Mouse (Mus musculus) limb, embryonic 13.5 days (tissue): Measurements from ENCODE around the gene Tstd1. TPM values are rescaled to one million over a fixed set of nuclear protein-coding genes. Genes with fewer than 3 reads are reported as not detected.
A peak's percentile ranks its signal among the peaks of the same experiment; 100 is the strongest.

Experiments
- ATAC-seq: fragments of 200-750 bp; cut with Nextera tagmentation; 2 replicates; pipeline ENCODE4 v1.8.0; 2017; ENCODE audit warnings: low read depth, moderate number of reproducible peaks, moderate TSS enrichment; ENCODE audit not compliant: low FRiP score
- H3K27ac ChIP-seq: fragments of 300-500 bp; sonication (generic); 2 replicates; pipeline ENCODE4 v1.5.1; 2015; ENCODE audit warnings: inconsistent platforms, mild to moderate bottlenecking, moderate library complexity
- H3K27me3 ChIP-seq: fragments of 300-500 bp; sonication (generic); 2 replicates; pipeline ENCODE4 v1.6.1; 2015; ENCODE audit warnings: mild to moderate bottlenecking, inconsistent platforms
- H3K36me3 ChIP-seq: fragments of 300-500 bp; sonication (generic); 2 replicates; pipeline ENCODE4 v1.6.1; 2015; ENCODE audit warnings: inconsistent platforms, mild to moderate bottlenecking, moderate library complexity
- H3K4me1 ChIP-seq: fragments of 300-500 bp; sonication (generic); 2 replicates; pipeline ENCODE4 v1.6.1; 2015; ENCODE audit warnings: inconsistent platforms
- H3K4me2 ChIP-seq: fragments of 300-500 bp; sonication (generic); replicated peaks from 2 replicates; pipeline ENCODE4 v1.6.1; 2015; ENCODE audit warnings: inconsistent platforms, mild to moderate bottlenecking, moderate library complexity
- H3K4me3 ChIP-seq: fragments of 300-500 bp; sonication (generic); 2 replicates; pipeline ENCODE4 v1.5.1; 2015; ENCODE audit warnings: moderate library complexity, mild to moderate bottlenecking, inconsistent platforms
- H3K9ac ChIP-seq: fragments of 300-500 bp; sonication (generic); 2 replicates; pipeline ENCODE4 v1.6.1; 2015; ENCODE audit warnings: mild to moderate bottlenecking, inconsistent platforms
- H3K9me3 ChIP-seq: fragments of 300-500 bp; sonication (generic); 2 replicates; pipeline ENCODE4 v1.6.1; 2016; ENCODE audit warnings: inconsistent platforms
- WGBS: fragments of 180-500 bp; shearing (Covaris S2); methylation state at CpG from one replicate; pipeline ENCODE4 v1.1.7; 2015; 5-methylcytosine and 5-hydroxymethylcytosine counted together
- polyA plus RNA-seq: library from polyadenylated mRNA; unstranded; fragments of >200 nt; fragmentation: Nextera tagmentation; extraction: Ambion mirVana; gene quantifications from 2 replicates; pipeline ENCODE4 v1.2.1, GENCODE M21; 2015

Gene Tstd1
- polyA plus RNA-seq, 1 experiment from 2014 or later: 9.0 TPM

DNA sequence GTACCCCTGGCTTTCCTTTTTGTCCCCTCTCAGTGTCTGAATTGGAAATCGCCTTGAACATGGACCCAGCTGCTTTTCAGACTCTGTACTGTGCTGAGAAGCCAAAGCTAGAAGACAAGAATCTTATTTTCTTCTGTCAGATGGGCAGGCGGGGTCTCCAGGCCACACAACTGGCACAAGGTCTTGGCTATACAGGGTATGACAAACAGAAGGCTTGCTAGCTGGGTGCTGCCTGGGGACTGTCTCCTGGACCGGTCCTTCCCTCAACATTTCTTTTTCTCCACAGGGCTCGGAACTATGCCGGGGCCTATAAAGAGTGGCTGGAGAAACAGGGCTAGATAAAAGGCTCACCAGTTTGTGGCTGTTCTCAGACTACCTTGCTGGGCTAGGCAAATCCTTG lies 1.2 kb downstream of the Tstd1 start:
- no peak overlapping the region for H3K9ac ChIP-seq
- H3K9me3 ChIP-seq: no peaks in the 10 kb centered on the region
- peaks cover 62% of the 10 kb centered on the region for H3K36me3 ChIP-seq
- no peak for ATAC-seq
- 84% methylated on average over 5 of the region's 5 CpGs for WGBS
- no peak overlapping the region for H3K4me2 ChIP-seq
- no peaks in the 10 kb centered on the region for H3K27me3 ChIP-seq
- H3K4me3 ChIP-seq: no peak overlapping the region
- no peak overlapping the region for H3K27ac ChIP-seq
- H3K4me1 ChIP-seq: no peaks in the 10 kb centered on the region

DNA sequence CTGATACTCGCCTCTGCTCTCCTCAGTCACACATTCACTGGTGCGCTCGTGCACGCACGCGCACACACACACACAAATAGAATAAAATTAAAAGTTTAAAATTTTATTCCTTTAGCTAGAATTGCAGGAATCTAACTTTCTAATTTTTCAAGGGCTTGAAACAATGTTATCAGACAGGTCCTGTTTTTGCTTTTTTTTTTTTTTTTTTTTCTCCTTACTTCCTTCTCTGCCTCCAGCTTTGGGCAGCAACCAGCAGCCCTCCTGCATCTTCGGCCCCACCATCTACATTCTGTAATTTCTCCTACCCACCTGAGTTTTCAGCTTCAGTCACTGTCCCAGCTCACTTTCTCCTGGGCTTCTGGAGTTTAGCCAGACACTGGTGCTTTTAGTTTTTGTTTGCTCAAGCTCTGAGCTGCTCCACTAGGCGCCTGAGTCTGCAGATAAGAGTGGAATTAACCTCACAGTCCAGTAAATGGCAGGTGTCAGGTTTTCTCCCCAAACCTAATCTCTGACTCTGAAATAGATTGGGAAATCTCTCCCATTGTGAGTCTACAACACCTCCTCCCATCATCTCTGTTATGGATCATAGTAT lies 3.9 kb downstream of the Tstd1 start:
- H3K36me3 ChIP-seq: peaks cover 37% of the 10 kb centered on the region
- no peaks in the 10 kb centered on the region for H3K27me3 ChIP-seq
- ATAC-seq: no peak
- H3K9me3 ChIP-seq: no peaks in the 10 kb centered on the region
- H3K4me3 ChIP-seq: no peak overlapping the region
- no peak overlapping the region for H3K9ac ChIP-seq
- no peaks in the 10 kb centered on the region for H3K4me1 ChIP-seq
- H3K4me2 ChIP-seq: no peak overlapping the region
- no peak overlapping the region for H3K27ac ChIP-seq
- 85% methylated on average over 8 of the region's 8 CpGs for WGBS

DNA sequence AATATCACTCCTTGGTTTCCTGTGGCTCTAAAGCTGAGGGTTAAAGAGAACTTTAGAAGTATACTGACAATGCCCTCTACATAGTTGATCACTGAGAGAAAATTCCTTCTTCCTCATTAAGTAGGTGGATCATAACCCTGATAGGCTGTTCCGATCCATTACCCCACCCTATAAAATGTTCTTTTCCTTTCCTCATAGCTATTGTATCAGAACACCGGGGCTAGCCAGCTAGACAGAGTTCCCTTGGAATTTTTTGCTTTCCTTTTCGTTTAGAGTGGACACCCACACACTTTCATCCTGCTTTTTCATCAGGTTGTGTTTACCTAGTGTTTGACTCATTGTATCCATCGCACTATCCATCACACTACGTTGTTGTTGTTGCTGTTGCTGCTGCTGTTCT lies 6.0 kb downstream of the Tstd1 start:
- Histone ChIP-seq H3K4me2 (no peak overlapping the region), H3K36me3 (peaks cover 17% of the 10 kb centered on the region), H3K9ac (no peak overlapping the region), H3K4me3 (no peak overlapping the region), H3K27me3 (no peaks in the 10 kb centered on the region), H3K4me1 (no peaks in the 10 kb centered on the region), H3K9me3 (no peaks in the 10 kb centered on the region), H3K27ac (no peak overlapping the region)
- WGBS: 74% methylated on average over 5 of the region's 5 CpGs
- ATAC-seq: no peak

DNA sequence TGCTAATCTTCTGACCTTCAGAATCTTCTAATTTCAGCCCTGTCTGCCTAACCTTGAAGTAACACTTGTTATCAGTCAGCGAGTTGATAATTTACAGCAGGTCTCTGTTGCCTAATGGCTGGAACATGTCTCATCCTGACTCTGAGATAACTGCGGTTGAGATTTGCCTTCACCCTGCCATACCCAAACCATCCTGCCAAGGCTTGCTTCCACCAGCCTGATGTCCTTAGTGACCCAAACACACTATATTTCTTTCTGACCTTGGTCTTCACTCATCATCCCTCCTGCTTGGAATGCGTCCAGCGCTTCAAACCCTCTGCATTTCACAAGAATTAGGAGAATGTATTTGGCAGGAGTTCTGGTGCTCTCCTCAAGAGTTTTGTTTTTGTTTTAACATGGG lies 6.5 kb downstream of the Tstd1 start:
- 72% methylated on average over 4 of the region's 4 CpGs for WGBS
- Histone ChIP-seq H3K27me3 (no peaks in the 10 kb centered on the region), H3K9ac (no peak overlapping the region), H3K4me3 (no peak overlapping the region), H3K9me3 (no peaks in the 10 kb centered on the region), H3K4me2 (no peak overlapping the region), H3K4me1 (no peaks in the 10 kb centered on the region), H3K27ac (no peak overlapping the region), H3K36me3 (peaks cover 12% of the 10 kb centered on the region)
- no peak for ATAC-seq

DNA sequence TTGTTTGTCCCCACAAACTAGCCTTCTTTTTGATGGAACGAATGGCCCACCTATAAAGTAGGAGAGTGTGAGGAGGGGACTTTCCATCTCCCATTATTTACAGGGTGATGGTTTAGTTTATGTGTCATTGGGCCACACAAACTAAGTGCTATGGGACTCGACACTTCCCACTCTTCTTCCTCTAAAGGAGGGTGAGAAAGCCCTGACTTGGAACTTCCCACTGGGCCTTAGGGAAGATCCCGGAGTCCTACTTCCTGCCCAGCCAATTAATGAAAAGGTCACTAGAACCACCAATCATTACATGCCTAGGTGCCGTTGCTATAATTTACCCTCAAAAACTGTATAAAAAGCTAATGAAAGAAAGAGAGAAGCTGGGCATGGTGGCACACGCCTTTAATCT lies 13.5 kb downstream of the Tstd1 start:
- no peak overlapping the region for H3K27ac ChIP-seq
- H3K27me3 ChIP-seq: peaks cover 16% of the 10 kb centered on the region
- no peak overlapping the region for H3K4me3 ChIP-seq
- no peak overlapping the region for H3K9ac ChIP-seq
- WGBS: 71% methylated on average over 5 of the region's 5 CpGs
- H3K9me3 ChIP-seq: no peaks in the 10 kb centered on the region
- no peak for ATAC-seq
- no peak overlapping the region for H3K4me2 ChIP-seq
- peaks cover 8% of the 10 kb centered on the region; the same call in 1 of the 2 replicates for H3K4me1 ChIP-seq
- H3K36me3 ChIP-seq: no peaks in the 10 kb centered on the region

DNA sequence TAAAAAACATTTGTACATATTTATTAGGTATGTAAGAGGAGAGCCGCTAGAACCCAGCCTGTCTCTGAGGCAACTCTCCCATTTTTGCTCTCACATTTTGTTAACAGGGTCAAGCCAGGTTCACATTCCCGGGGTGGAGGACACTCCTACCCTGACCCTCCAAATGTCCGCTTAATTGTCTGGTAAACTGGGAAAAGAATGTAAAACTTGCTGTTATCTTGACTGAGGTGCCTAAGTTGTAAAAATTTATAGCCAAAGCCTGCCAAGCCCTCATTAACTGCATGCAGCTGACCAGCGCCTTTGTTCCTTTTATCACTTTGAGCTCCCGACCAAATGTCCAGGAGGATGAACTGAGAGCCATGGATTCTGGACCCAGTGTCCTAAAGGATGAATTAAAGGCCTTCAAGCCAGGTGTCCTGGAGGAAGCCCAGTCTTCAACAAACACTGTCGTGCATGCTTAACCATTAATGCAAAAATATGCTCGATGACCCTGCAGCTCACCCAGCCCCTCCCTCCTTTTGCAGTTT lies 16.7 kb downstream of the Tstd1 start:
- WGBS: 8% methylated on average over 7 of the region's 7 CpGs
- peaks cover 29% of the 10 kb centered on the region for H3K4me1 ChIP-seq
- no peak overlapping the region for H3K4me3 ChIP-seq
- H3K27ac ChIP-seq: no peak overlapping the region
- H3K9me3 ChIP-seq: no peaks in the 10 kb centered on the region
- H3K36me3 ChIP-seq: no peaks in the 10 kb centered on the region
- H3K4me2 ChIP-seq: no peak overlapping the region
- no peak for ATAC-seq
- no peak overlapping the region for H3K9ac ChIP-seq
- H3K27me3 ChIP-seq: peaks cover 42% of the 10 kb centered on the region

DNA sequence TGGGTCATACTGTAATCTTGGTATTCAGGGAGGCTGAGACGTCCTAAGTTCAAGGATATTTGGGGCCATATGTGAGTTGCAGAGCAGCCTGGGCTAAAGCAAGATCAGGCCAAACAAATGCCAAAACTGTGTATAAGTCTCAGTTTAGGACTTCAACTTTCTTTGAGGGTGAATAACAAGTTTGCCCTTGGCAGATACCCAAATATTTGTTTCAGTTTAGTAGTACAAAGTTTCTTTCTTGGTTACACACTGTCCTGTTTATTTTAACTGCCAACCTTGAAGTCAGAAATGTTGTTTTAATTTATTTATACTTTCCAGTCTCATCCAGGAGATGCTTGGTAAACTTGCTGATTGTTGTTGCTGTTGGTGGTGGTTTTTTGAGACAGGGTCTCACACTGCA lies 17.3 kb downstream of the Tstd1 start:
- 13% methylated on average over 1 of the region's 1 CpGs for WGBS
- no peak for ATAC-seq
- H3K9ac ChIP-seq: no peak overlapping the region
- H3K9me3 ChIP-seq: no peaks in the 10 kb centered on the region
- no peak overlapping the region for H3K27ac ChIP-seq
- H3K4me1 ChIP-seq: peaks cover 31% of the 10 kb centered on the region
- H3K27me3 ChIP-seq: peaks cover 42% of the 10 kb centered on the region
- no peak overlapping the region for H3K4me2 ChIP-seq
- H3K4me3 ChIP-seq: no peak overlapping the region
- no peaks in the 10 kb centered on the region for H3K36me3 ChIP-seq

DNA sequence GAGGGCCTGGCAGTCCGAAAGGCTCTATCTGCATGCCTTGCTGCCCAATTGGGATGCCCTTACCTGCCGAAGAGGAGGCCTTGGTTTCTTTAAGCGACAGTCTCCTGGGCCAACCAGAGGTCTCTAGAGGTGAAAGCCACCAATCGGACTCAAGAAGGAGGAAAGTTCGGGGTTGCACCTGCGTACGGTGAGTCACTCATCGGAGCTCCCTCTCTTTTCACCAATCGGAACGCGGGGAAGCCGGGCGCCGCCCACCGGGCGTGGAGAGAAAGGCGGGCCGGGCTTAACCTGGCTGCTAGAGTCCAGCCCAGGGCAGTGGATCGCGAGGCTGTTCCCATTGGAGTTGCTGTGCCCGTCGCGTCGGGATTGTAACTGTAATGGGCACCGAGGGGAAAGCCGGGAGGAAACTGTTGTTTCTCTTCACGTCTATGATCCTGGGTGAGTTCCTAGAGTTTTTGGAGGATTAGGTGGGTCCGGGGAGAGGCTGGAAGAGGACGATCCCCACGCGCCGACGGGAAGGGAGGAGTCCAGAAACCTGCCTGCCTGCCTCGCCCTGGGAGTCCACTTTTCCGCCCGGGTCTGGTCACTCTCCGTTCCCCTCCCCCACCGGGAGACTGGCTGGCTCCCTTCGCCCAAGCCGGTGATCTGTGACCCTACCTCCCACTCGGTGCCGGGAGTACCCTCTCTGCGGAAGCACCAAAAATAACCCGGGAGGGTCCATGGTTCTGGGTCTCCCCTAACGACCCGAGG lies 18.8 kb downstream of the Tstd1 start, which contains the start of gene F11r:
Gene F11r (plus strand): TSS at position 272 of the 750 bp plus-strand sequence.
- peak within 1 kb of the TSS; percentile 66 for H3K9ac ChIP-seq
- peaks cover 31% of the 10 kb centered on the region for H3K4me1 ChIP-seq
- peak within 1 kb of the TSS; percentile 52 for H3K4me3 ChIP-seq
- H3K9me3 ChIP-seq: no peaks in the 10 kb centered on the region
- peak within 1 kb of the TSS; percentile 73 for H3K4me2 ChIP-seq
- H3K36me3 ChIP-seq: no peaks in the 10 kb centered on the region
- 1% methylated on average over 45 of the region's 46 CpGs for WGBS
- no peak within 1 kb of the TSS for H3K27ac ChIP-seq
- ATAC-seq: peak; percentile 54
- H3K27me3 ChIP-seq: peaks cover 42% of the 10 kb centered on the region

DNA sequence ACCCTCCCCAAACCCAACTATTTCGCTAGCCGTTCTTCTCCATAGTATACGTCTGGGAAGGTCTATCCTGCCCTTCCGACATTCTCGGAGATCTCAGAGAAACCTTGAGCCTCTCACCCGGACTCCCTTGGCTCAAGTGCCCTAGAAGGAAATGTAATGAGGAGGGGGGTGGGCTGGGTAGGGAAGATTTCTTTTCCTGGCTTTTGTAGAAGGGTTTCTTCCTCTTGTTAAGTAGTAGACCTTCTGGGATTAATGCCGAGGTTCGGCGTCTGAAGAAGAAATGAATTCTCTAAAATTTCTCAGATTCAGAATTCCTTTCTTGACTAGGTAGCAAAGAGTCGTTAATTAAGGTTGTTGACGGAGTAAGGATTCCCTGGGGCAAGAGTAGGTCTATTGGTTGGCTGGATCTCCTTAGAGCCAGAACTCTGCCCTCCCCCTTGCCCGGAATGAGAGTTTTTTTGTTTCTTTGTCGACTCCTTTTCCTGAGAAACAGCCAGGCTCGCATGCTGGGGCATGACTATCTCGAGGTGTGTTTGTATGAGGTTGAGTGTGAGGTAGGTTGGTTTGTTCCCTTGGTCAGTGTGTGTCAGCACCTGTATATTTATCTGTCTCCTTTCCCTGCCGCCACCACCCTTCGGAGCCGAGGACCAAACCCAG lies 19.5 kb downstream of the Tstd1 start:
- peak overlapping the region; percentile 73 for H3K4me2 ChIP-seq
- 4% methylated on average over 18 of the region's 18 CpGs for WGBS
- H3K27me3 ChIP-seq: peaks cover 42% of the 10 kb centered on the region
- H3K4me1 ChIP-seq: peaks cover 31% of the 10 kb centered on the region
- H3K9me3 ChIP-seq: no peaks in the 10 kb centered on the region
- no peaks in the 10 kb centered on the region for H3K36me3 ChIP-seq
- no peak for ATAC-seq
- peak overlapping the region; percentile 66 for H3K9ac ChIP-seq
- H3K27ac ChIP-seq: no peak overlapping the region
- peak overlapping the region; percentile 52 for H3K4me3 ChIP-seq

DNA sequence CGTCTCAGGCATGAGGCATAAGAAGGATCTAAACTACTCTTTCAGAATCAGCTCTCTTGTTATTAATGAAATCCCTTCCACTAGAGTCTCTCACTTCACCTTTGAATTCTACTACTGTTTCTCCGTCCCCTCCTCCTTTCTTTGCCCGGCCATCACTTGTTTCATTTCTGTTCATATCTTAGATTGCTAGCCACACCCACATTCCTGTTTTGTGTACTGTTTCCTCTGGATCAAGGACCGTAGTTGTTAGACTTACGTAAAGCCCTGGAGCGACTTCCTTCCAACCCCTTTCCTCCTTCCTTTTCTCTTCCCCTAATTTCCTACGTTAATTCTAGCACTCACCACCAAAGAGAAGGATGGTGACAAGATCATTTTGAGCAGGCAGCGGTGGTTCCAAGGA lies 20.4 kb downstream of the Tstd1 start:
- Histone ChIP-seq H3K27me3 (peaks cover 42% of the 10 kb centered on the region), H3K4me3 (peak overlapping the region; percentile 52), H3K4me2 (peak overlapping the region; percentile 73), H3K36me3 (no peaks in the 10 kb centered on the region), H3K4me1 (peaks cover 31% of the 10 kb centered on the region), H3K27ac (no peak overlapping the region), H3K9me3 (peaks cover 6% of the 10 kb centered on the region), H3K9ac (no peak overlapping the region; the same call in 1 of the 2 replicates)
- ATAC-seq: no peak
- 29% methylated on average over 8 of the region's 8 CpGs for WGBS

DNA sequence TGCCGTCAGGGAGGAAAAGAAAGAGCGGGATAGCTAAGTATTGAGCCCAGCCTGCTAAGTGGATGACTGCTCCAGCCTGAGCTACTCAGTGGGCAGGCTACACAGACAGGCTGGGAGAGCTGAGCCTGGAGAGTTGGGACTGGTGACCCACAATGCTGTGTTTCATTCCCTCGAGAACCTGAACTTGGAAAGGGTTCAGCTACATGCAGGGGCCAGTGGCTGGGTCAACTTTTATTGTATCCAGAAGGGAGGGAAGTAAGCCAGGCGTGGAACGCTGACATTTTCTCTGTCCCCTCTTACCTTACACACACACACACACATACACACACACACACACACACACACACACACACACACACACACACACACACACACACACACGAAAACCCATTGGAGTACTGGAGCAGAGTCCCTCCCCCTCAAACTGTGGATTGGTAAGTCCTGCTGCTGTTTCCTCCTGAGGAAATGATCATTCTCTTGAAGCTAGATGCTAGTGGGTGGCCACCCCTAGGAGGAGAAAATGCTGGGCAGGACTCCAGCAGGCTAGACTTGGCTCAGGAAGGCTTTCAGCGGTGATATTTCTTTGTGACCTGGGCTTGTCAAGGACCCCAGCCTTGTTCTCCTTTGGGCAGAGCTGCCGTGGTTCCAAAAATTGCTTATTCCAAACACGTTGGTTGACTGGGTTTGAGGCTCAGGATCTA lies 21.5 kb downstream of the Tstd1 start:
- no peak overlapping the region for H3K9ac ChIP-seq
- peak overlapping the region; percentile 52 for H3K4me3 ChIP-seq
- H3K27me3 ChIP-seq: peaks cover 41% of the 10 kb centered on the region
- ATAC-seq: 0 out of 2 replicates have a peak, but pooled peaks have one; percentile 12
- H3K27ac ChIP-seq: peak overlapping the region; percentile 44; the same call in 1 of the 2 replicates
- no peaks in the 10 kb centered on the region for H3K36me3 ChIP-seq
- H3K9me3 ChIP-seq: peaks cover 6% of the 10 kb centered on the region
- 23% methylated on average over 9 of the region's 9 CpGs for WGBS
- peaks cover 30% of the 10 kb centered on the region for H3K4me1 ChIP-seq
- H3K4me2 ChIP-seq: peak overlapping the region; percentile 73
